Mouse (Mus musculus) cortical plate, adult 2 months (tissue): ENCODE results near the gene Lrrc42.

Experiments used
- CTCF ChIP-seq: fragments of 200-500 bp; IDR thresholded peaks from 2 replicates; pipeline ENCODE4 v1.5.1; 2011; ENCODE audit warnings: mild to moderate bottlenecking, control low read depth, low read length; ENCODE audit not compliant: insufficient read depth; ENCODE audit errors: extremely low read depth
- POLR2A ChIP-seq: fragments of 200-500 bp; IDR thresholded peaks from 2 replicates; pipeline ENCODE4 v1.6.1; 2011; ENCODE audit warnings: mild to moderate bottlenecking, low read length, control low read depth; ENCODE audit not compliant: insufficient read depth; ENCODE audit errors: extremely low read depth

DNA sequence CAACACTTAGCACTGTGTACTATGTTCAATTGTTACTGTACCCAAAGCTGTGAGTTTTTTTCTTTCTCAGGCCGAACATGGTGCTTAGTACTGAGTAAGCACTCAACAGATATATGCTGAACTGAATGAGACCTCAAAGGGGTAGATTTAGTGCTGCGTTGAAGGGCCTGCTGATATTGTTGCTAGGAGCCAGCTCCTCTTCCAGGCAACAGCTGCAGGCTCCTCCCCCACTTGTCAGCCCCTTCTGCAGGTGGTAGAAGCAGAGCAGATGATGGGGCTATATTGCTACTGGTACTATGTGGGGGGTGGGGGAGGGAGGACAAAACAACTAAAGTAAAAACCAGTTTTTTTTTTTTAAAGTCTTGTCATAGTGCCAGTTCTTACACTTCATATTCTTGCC, 3.9 kb downstream of the Lrrc42 start:
- TF ChIP-seq CTCF, result no peak
- TF ChIP-seq POLR2A, result no peak
